Mouse (Mus musculus) hindbrain, postnatal 0 days (tissue): ENCODE measurements around the gene Stard5. TPM values are rescaled to one million over a fixed set of nuclear protein-coding genes. Genes with fewer than 3 reads are reported as not detected.

Experiments used
- ATAC-seq: fragments of 200-750 bp; cut with Nextera tagmentation; 2 replicates; pipeline ENCODE4 v1.8.0; 2017; ENCODE audit warnings: mild to moderate bottlenecking, moderate TSS enrichment, moderate library complexity
- DNase-seq: peaks from one replicate; pipeline ENCODE4 v3.0.0-alpha.2; 2015; ENCODE audit warnings: low spot score
- H3K27ac ChIP-seq: fragments of 300-500 bp; sonication (generic); 2 replicates; pipeline ENCODE4 v1.5.1; 2014; ENCODE audit warnings: mild to moderate bottlenecking
- H3K27me3 ChIP-seq: fragments of 300-500 bp; sonication (generic); 2 replicates; pipeline ENCODE4 v1.6.1; 2014; ENCODE audit warnings: low read length, mixed read lengths; ENCODE audit not compliant: insufficient read depth
- H3K36me3 ChIP-seq: fragments of 300-500 bp; sonication (generic); 2 replicates; pipeline ENCODE4 v1.6.1; 2014; ENCODE audit warnings: low read length, mixed read lengths; ENCODE audit not compliant: insufficient read depth
- H3K4me1 ChIP-seq: fragments of 300-500 bp; sonication (generic); 2 replicates; pipeline ENCODE4 v1.6.1; 2014; ENCODE audit warnings: antibody characterized with exemption, low read length, mixed read lengths; ENCODE audit not compliant: insufficient read depth
- H3K4me2 ChIP-seq: fragments of 300-500 bp; sonication (generic); 2 replicates; pipeline ENCODE4 v1.6.1; 2014; ENCODE audit warnings: low read depth, mild to moderate bottlenecking, low read length, moderate library complexity, mixed read lengths
- H3K4me3 ChIP-seq: fragments of 300-500 bp; sonication (generic); 2 replicates; pipeline ENCODE4 v1.5.1; 2014; ENCODE audit warnings: low read length
- H3K9ac ChIP-seq: fragments of 300-500 bp; sonication (generic); replicated peaks from 2 replicates; pipeline ENCODE4 v1.6.1; 2014; ENCODE audit warnings: mild to moderate bottlenecking, low read length, moderate library complexity, mixed read lengths
- H3K9me3 ChIP-seq: fragments of 300-500 bp; sonication (generic); 2 replicates; pipeline ENCODE4 v1.6.1; 2016; ENCODE audit warnings: low read length, mixed read lengths
- CTCF ChIP-seq: IDR thresholded peaks from 2 replicates; pipeline ENCODE4 v1.5.1; 2016; ENCODE audit warnings: antibody characterized with exemption, control low read depth, low read depth
- WGBS: fragments of 180-500 bp; shearing (Covaris S2); extraction: QIAGEN DNeasy Blood & Tissue Kit; methylation state at CpG from one replicate; pipeline ENCODE4 v1.1.7; 2014; 5-methylcytosine and 5-hydroxymethylcytosine counted together
- polyA plus RNA-seq: library from polyadenylated mRNA; unstranded; fragments of >200 nt; fragmentation: Nextera tagmentation; extraction: Ambion mirVana; gene quantifications from 2 replicates; pipeline ENCODE4 v1.2.1, GENCODE M21; 2015
- total RNA-seq: library from RNA; depleted of rRNA; stranded (reverse); fragments of >200 nt; gene quantifications from 2 replicates; pipeline ENCODE4 v1.2.3, GENCODE M21; 2014; rRNA removed

Stard5 gene
- total and polyA plus RNA-seq, 2 experiments from 2014 or later = 6.6 to 7.5 TPM

- Histone ChIP-seq H3K4me2 (no peak overlapping the region), H3K36me3 (no peaks in the 10 kb centered on the region), H3K9ac (no peak overlapping the region), H3K4me1 (no peaks in the 10 kb centered on the region), H3K27me3 (no peaks in the 10 kb centered on the region), H3K9me3 (no peaks in the 10 kb centered on the region), H3K4me3 (no peak overlapping the region), H3K27ac (no peak overlapping the region)
- no peak for ATAC-seq
- no peak for DNase-seq
- WGBS = 81% methylated on average over 3 of the region's 3 CpGs
- TF ChIP-seq CTCF = no peak
Measured at GRCm38 (mm10) chr7:83677296-83677695, 45.5 kb downstream of the Stard5 start.

- Histone ChIP-seq H3K4me1 (no peaks in the 10 kb centered on the region), H3K27me3 (no peaks in the 10 kb centered on the region), H3K4me3 (no peak overlapping the region), H3K9me3 (no peaks in the 10 kb centered on the region), H3K27ac (no peak overlapping the region), H3K36me3 (no peaks in the 10 kb centered on the region), H3K9ac (no peak overlapping the region), H3K4me2 (no peak overlapping the region)
- no peak for TF ChIP-seq CTCF
- no peak for ATAC-seq
- DNase-seq = no peak
- 92% methylated on average over 4 of the region's 4 CpGs for WGBS
Measured at GRCm38 (mm10) chr7:83678506-83678905, 46.7 kb downstream of the Stard5 start.

GRCm38 (mm10) chr7:83682640-83683274 is 51.0 kb downstream of the Stard5 start:
- no peaks in the 10 kb centered on the region for H3K4me1 ChIP-seq
- H3K4me2 ChIP-seq = no peak overlapping the region
- no peak for TF ChIP-seq CTCF
- ATAC-seq = no peak
- WGBS = 54% methylated on average over 6 of the region's 6 CpGs
- H3K9ac ChIP-seq = no peak overlapping the region
- H3K27ac ChIP-seq = no peak overlapping the region
- DNase-seq = no peak
- H3K27me3 ChIP-seq = no peaks in the 10 kb centered on the region
- no peaks in the 10 kb centered on the region for H3K9me3 ChIP-seq
- no peaks in the 10 kb centered on the region for H3K36me3 ChIP-seq
- no peak overlapping the region for H3K4me3 ChIP-seq

DNA sequence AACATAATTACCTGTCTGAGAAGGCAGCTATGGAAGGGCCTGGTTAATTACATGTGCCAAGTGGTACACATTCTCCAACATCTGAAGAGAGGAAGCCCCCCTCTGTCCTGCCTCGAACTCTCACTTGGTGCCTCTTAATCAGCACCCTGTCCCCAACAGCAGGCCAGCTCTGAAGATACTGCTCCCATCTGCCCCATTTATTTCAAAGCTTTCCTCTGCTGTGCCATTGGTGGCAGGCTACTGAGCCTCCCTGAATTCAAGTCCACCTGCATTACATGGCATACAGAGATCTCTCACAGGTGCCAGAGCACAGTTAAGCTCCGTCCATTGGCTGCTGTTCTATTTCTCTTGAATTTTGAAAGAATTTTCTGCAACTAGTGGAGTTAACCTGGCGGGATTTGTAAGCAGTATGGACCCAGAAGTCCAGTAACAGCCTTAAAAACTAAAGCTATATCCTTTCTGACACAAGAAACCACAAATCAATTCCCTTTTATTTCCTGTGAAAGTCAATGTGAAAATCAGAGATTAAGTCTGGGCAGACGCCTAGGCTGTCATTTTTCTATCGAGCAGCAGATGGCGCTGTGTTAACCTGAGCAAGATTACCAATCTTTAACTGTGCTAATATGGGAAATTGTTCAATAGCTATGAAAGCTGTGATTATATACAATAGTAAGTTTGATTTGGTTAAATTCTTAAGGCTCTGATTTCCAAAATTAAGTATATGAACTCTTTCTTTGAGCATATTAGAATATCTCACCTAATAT is 63.9 kb downstream of the Stard5 start:
- ATAC-seq (no peak), DNase-seq (peak; percentile 75)
- no peak overlapping the region for H3K9ac ChIP-seq
- H3K36me3 ChIP-seq = no peaks in the 10 kb centered on the region
- H3K9me3 ChIP-seq = no peaks in the 10 kb centered on the region
- no peaks in the 10 kb centered on the region for H3K27me3 ChIP-seq
- peak; percentile 83 for TF ChIP-seq CTCF
- no peak overlapping the region for H3K4me2 ChIP-seq
- H3K4me3 ChIP-seq = no peak overlapping the region
- 32% methylated on average over 6 of the region's 6 CpGs for WGBS
- no peak overlapping the region for H3K27ac ChIP-seq
- no peaks in the 10 kb centered on the region for H3K4me1 ChIP-seq

DNA sequence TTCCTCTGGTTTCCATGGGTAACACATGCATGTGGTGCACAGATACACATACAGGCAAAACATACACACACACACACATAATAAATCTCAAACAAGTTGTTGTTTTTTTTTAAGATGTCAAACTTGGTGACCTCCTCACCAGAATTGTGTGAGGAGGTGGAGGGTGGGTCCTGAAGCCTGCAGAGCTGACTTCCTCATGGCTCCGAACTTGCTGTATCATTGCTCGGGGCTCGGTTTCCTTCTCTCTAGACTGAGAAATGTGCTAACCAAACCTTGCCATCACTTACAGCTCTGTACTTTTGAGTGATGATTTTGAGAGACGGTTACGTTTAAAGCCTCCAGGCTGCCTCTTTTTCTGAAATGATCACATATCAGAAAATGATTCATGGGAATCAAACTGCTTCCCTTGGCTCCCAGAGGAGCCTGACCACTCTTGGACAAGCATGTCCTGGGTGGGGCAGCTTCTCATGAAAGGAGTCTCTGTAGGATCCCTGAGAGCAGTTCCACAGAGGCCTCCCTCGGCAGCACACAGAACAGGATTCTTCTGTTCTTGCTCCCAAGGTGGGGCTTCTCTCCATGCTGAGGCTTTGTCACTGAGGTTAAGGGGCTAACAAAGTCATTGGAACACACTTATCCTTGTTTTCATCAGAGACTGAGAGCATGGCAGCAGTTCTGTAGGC is 67.4 kb downstream of the Stard5 start:
- Histone ChIP-seq H3K27me3 (no peaks in the 10 kb centered on the region), H3K4me3 (no peak overlapping the region), H3K4me2 (no peak overlapping the region), H3K36me3 (no peaks in the 10 kb centered on the region), H3K27ac (no peak overlapping the region), H3K9me3 (no peaks in the 10 kb centered on the region), H3K9ac (no peak overlapping the region), H3K4me1 (no peaks in the 10 kb centered on the region)
- ATAC-seq (no peak), DNase-seq (no peak)
- whole genome bisulfite sequencing = 77% methylated on average over 6 of the region's 6 CpGs
- TF ChIP-seq CTCF = no peak

Other genes with a start within 250 kb of the Stard5 start
- gene Tmc3, start 47.0 kb upstream of the Stard5 start, total RNA-seq = 0.93 and 0.94 TPM in 2 replicates
- 0.29 and 0.43 TPM in 2 replicates for gene Tmc3, start 47.0 kb upstream of the Stard5 start, polyA plus RNA-seq
- 1.2 and 2.6 TPM in 2 replicates for gene Il16, start 113.8 kb downstream of the Stard5 start, total RNA-seq
- gene Il16, start 113.8 kb downstream of the Stard5 start, polyA plus RNA-seq = 0.81 and 0.87 TPM in 2 replicates
- gene Cfap161, start 162.9 kb downstream of the Stard5 start, total RNA-seq = 1.2 and 2.5 TPM in 2 replicates
- gene Cfap161, start 162.9 kb downstream of the Stard5 start, polyA plus RNA-seq = 2.1 and 2.2 TPM in 2 replicates